Mouse (Mus musculus): ENCODE results near the gene Hdac9. TPM values are rescaled to one million over a fixed set of nuclear protein-coding genes. Genes with fewer than 3 reads are reported as not detected.

The Hdac9 gene
- polyA plus RNA-seq, 1 experiment from 2014 or later: 13.6 TPM

GRCm38 (mm10) chr12:34516769-34517562, 399.9 kb downstream of the Hdac9 start:
- Histone ChIP-seq H3K36me3 (ENCODE audit: control insufficient read depth, insufficient read depth) (no peaks in the 10 kb centered on the region), H3K27me3 (replicated peaks; ENCODE audit: control insufficient read depth, insufficient read depth, low read length) (no peaks in the 10 kb centered on the region), H3K4me2 (ENCODE audit: low read length) (no peak overlapping the region), H3K9me3 (ENCODE audit: control insufficient read depth, low read length) (no peaks in the 10 kb centered on the region), H3K4me3 (replicated peaks; ENCODE audit: low read length) (no peak overlapping the region), H3K27ac (ENCODE audit: low read length) (no peak overlapping the region), H3K4me1 (replicated peaks; ENCODE audit: control insufficient read depth, insufficient read depth, low read length) (no peaks in the 10 kb centered on the region; the same call in 1 of the 2 replicates), H3K9ac (replicated peaks; ENCODE audit: low read depth, low read length) (no peak overlapping the region)
- ATAC-seq: no peak
- 79% methylated on average over 6 of the region's 6 CpGs for WGBS

GRCm38 (mm10) chr12:34506345-34506744, 410.6 kb downstream of the Hdac9 start:
- Histone ChIP-seq H3K4me3 (replicated peaks; ENCODE audit: low read length) (no peak overlapping the region), H3K36me3 (ENCODE audit: control insufficient read depth, insufficient read depth) (no peaks in the 10 kb centered on the region), H3K4me2 (ENCODE audit: low read length) (no peak overlapping the region), H3K27me3 (replicated peaks; ENCODE audit: control insufficient read depth, insufficient read depth, low read length) (no peaks in the 10 kb centered on the region), H3K4me1 (replicated peaks; ENCODE audit: control insufficient read depth, insufficient read depth, low read length) (no peaks in the 10 kb centered on the region), H3K9ac (replicated peaks; ENCODE audit: low read depth, low read length) (no peak overlapping the region), H3K9me3 (ENCODE audit: control insufficient read depth, low read length) (no peaks in the 10 kb centered on the region), H3K27ac (ENCODE audit: low read length) (no peak overlapping the region)
- peak; percentile 33; the same call in 1 of the 2 replicates for ATAC-seq
- WGBS: 74% methylated on average over 1 of the region's 1 CpGs

- peak; percentile 32 for ATAC-seq
- peak overlapping the region; percentile 77 for H3K27ac ChIP-seq (ENCODE audit: low read length)
- H3K4me1 ChIP-seq (replicated peaks; ENCODE audit: control insufficient read depth, insufficient read depth, low read length): peaks cover 11% of the 10 kb centered on the region
Observed at GRCm38 (mm10) chr12:34498751-34499626, 417.9 kb downstream of the Hdac9 start.

GRCm38 (mm10) chr12:34498331-34498730, 418.6 kb downstream of the Hdac9 start:
- 33% methylated on average over 8 of the region's 8 CpGs for WGBS
- Histone ChIP-seq H3K4me3 (replicated peaks; ENCODE audit: low read length) (no peak overlapping the region), H3K4me2 (ENCODE audit: low read length) (no peak overlapping the region), H3K9ac (replicated peaks; ENCODE audit: low read depth, low read length) (no peak overlapping the region), H3K36me3 (ENCODE audit: control insufficient read depth, insufficient read depth) (no peaks in the 10 kb centered on the region), H3K27ac (ENCODE audit: low read length) (peak overlapping the region; percentile 50), H3K4me1 (replicated peaks; ENCODE audit: control insufficient read depth, insufficient read depth, low read length) (peaks cover 11% of the 10 kb centered on the region), H3K27me3 (replicated peaks; ENCODE audit: control insufficient read depth, insufficient read depth, low read length) (no peaks in the 10 kb centered on the region), H3K9me3 (ENCODE audit: control insufficient read depth, low read length) (no peaks in the 10 kb centered on the region)
- peak; percentile 64 for ATAC-seq

More at GRCm38 (mm10) chr12:34498751-34499626, 417.9 kb downstream of the Hdac9 start:
- Histone ChIP-seq H3K4me2 (ENCODE audit: low read length) (no peak overlapping the region), H3K27me3 (replicated peaks; ENCODE audit: control insufficient read depth, insufficient read depth, low read length) (no peaks in the 10 kb centered on the region), H3K4me3 (replicated peaks; ENCODE audit: low read length) (no peak overlapping the region), H3K36me3 (ENCODE audit: control insufficient read depth, insufficient read depth) (no peaks in the 10 kb centered on the region), H3K9ac (replicated peaks; ENCODE audit: low read depth, low read length) (no peak overlapping the region), H3K9me3 (ENCODE audit: control insufficient read depth, low read length) (no peaks in the 10 kb centered on the region)
- 38% methylated on average over 9 of the region's 9 CpGs for WGBS

- Histone ChIP-seq H3K9me3 (ENCODE audit: control insufficient read depth, low read length) (no peaks in the 10 kb centered on the region), H3K27me3 (replicated peaks; ENCODE audit: control insufficient read depth, insufficient read depth, low read length) (no peaks in the 10 kb centered on the region), H3K27ac (ENCODE audit: low read length) (no peak overlapping the region), H3K4me2 (ENCODE audit: low read length) (no peak overlapping the region), H3K4me3 (replicated peaks; ENCODE audit: low read length) (no peak overlapping the region), H3K9ac (replicated peaks; ENCODE audit: low read depth, low read length) (no peak overlapping the region), H3K36me3 (ENCODE audit: control insufficient read depth, insufficient read depth) (no peaks in the 10 kb centered on the region), H3K4me1 (replicated peaks; ENCODE audit: control insufficient read depth, insufficient read depth, low read length) (peaks cover 11% of the 10 kb centered on the region)
- peak; percentile 81 for ATAC-seq
- 33% methylated on average over 3 of the region's 3 CpGs for WGBS
Observed at GRCm38 (mm10) chr12:34497702-34498101, 419.2 kb downstream of the Hdac9 start.

- Histone ChIP-seq H3K4me1 (replicated peaks; ENCODE audit: control insufficient read depth, insufficient read depth, low read length) (peaks cover 11% of the 10 kb centered on the region), H3K36me3 (ENCODE audit: control insufficient read depth, insufficient read depth) (no peaks in the 10 kb centered on the region), H3K4me3 (replicated peaks; ENCODE audit: low read length) (peak overlapping the region; percentile 7; the same call in 1 of the 2 replicates), H3K4me2 (ENCODE audit: low read length) (peak overlapping the region; percentile 8; the same call in 1 of the 2 replicates), H3K9ac (replicated peaks; ENCODE audit: low read depth, low read length) (no peak overlapping the region), H3K27ac (ENCODE audit: low read length) (no peak overlapping the region), H3K9me3 (ENCODE audit: control insufficient read depth, low read length) (no peaks in the 10 kb centered on the region), H3K27me3 (replicated peaks; ENCODE audit: control insufficient read depth, insufficient read depth, low read length) (no peaks in the 10 kb centered on the region)
- WGBS: 25% methylated on average over 3 of the region's 3 CpGs
- no peak; the same call in 1 of the 2 replicates for ATAC-seq
Observed at GRCm38 (mm10) chr12:34495940-34496339, 421.0 kb downstream of the Hdac9 start.

- H3K27me3 ChIP-seq (replicated peaks; ENCODE audit: control insufficient read depth, insufficient read depth, low read length): no peaks in the 10 kb centered on the region
- H3K9me3 ChIP-seq (ENCODE audit: control insufficient read depth, low read length): no peaks in the 10 kb centered on the region
- H3K27ac ChIP-seq (ENCODE audit: low read length): no peak overlapping the region
- H3K9ac ChIP-seq (replicated peaks; ENCODE audit: low read depth, low read length): no peak overlapping the region
- H3K4me1 ChIP-seq (replicated peaks; ENCODE audit: control insufficient read depth, insufficient read depth, low read length): no peaks in the 10 kb centered on the region
- no peak for ATAC-seq
- no peak overlapping the region for H3K4me3 ChIP-seq (replicated peaks; ENCODE audit: low read length)
- no peaks in the 10 kb centered on the region for H3K36me3 ChIP-seq (ENCODE audit: control insufficient read depth, insufficient read depth)
- no peak overlapping the region for H3K4me2 ChIP-seq (ENCODE audit: low read length)
Observed at GRCm38 (mm10) chr12:34489629-34490028, 427.3 kb downstream of the Hdac9 start.

- Histone ChIP-seq H3K4me3 (replicated peaks; ENCODE audit: low read length) (no peak overlapping the region), H3K4me2 (ENCODE audit: low read length) (no peak overlapping the region), H3K36me3 (ENCODE audit: control insufficient read depth, insufficient read depth) (no peaks in the 10 kb centered on the region), H3K4me1 (replicated peaks; ENCODE audit: control insufficient read depth, insufficient read depth, low read length) (no peaks in the 10 kb centered on the region), H3K9ac (replicated peaks; ENCODE audit: low read depth, low read length) (no peak overlapping the region), H3K27me3 (replicated peaks; ENCODE audit: control insufficient read depth, insufficient read depth, low read length) (no peaks in the 10 kb centered on the region), H3K27ac (ENCODE audit: low read length) (no peak overlapping the region), H3K9me3 (ENCODE audit: control insufficient read depth, low read length) (no peaks in the 10 kb centered on the region)
- no peak for ATAC-seq
- WGBS: 93% methylated on average over 1 of the region's 1 CpGs
Observed at GRCm38 (mm10) chr12:34487666-34488065, 429.2 kb downstream of the Hdac9 start.

- no peaks in the 10 kb centered on the region for H3K4me1 ChIP-seq (replicated peaks; ENCODE audit: control insufficient read depth, insufficient read depth, low read length)
- no peak overlapping the region for H3K9ac ChIP-seq (replicated peaks; ENCODE audit: low read depth, low read length)
- H3K4me2 ChIP-seq (ENCODE audit: low read length): no peak overlapping the region
- H3K27me3 ChIP-seq (replicated peaks; ENCODE audit: control insufficient read depth, insufficient read depth, low read length): no peaks in the 10 kb centered on the region
- no peaks in the 10 kb centered on the region for H3K36me3 ChIP-seq (ENCODE audit: control insufficient read depth, insufficient read depth)
- H3K4me3 ChIP-seq (replicated peaks; ENCODE audit: low read length): no peak overlapping the region
- no peaks in the 10 kb centered on the region for H3K9me3 ChIP-seq (ENCODE audit: control insufficient read depth, low read length)
- WGBS: 69% methylated on average over 3 of the region's 3 CpGs
- ATAC-seq: no peak
- no peak overlapping the region for H3K27ac ChIP-seq (ENCODE audit: low read length)
Observed at GRCm38 (mm10) chr12:34487021-34487420, 429.9 kb downstream of the Hdac9 start.

All from forebrain, embryonic 16.5 days (tissue).